Mouse (Mus musculus): ENCODE measurements around the gene Fscn2. TPM values are rescaled to one million over a fixed set of nuclear protein-coding genes. Genes with fewer than 3 reads are reported as not detected.
A peak's percentile ranks its signal among the peaks of the same experiment; 100 is the strongest.

The Fscn2 gene
- total and polyA plus RNA-seq, 3 experiments = 0.21 TPM; not detected in 2

DNA sequence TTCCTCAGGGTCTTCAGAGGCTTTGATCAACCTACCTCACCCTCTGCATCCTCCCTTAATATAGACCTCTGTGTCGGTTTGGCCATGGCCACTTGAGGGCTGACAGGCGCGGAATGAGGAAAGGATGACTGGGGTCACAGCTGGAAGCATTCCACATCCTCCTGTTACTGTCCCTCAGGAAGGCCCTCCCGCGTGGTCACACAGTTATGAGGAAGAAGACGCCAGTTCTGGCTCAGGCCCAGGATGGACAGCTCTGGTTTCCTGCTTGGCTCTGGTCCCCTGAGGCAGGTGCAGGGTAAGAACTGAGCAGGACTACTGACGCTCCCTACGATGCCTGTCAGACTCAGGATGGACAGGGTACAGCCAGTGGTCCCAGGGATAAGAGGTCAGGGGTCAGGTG is 1.3 kb upstream of the Fscn2 start:
- DNase-seq = peak; percentile 58 to 70
- Histone ChIP-seq H3K36me3 (ENCODE audit: control insufficient read depth, insufficient read depth, low read length) (no peaks in the 10 kb centered on the region), H3K79me2 (replicated peaks; ENCODE audit: control insufficient read depth, insufficient read depth, low read length) (no peaks in the 10 kb centered on the region), H3K9ac (ENCODE audit: low read depth, low read length) (no peak overlapping the region), H3K4me1 (ENCODE audit: control insufficient read depth, insufficient read depth, low read length) (peaks cover 4% of the 10 kb centered on the region), H3K4me3 (no peak overlapping the region), H3K27me3 (ENCODE audit: control insufficient read depth, insufficient read depth, low read length) (no peaks in the 10 kb centered on the region), H3K27ac (no peak overlapping the region; the same call in 1 of the 2 replicates)
- TF ChIP-seq CTCF (IDR thresholded peaks at IDR 0.05) (no peak), POLR2A (IDR thresholded peaks at IDR 0.05; ENCODE audit: insufficient read depth, low read depth, low read length) (no peak), EP300 (IDR thresholded peaks at IDR 0.05; ENCODE audit: insufficient read depth, low read depth, low read length) (no peak)
- 11% methylated on average over 8 of the region's 8 CpGs for WGBS
- intact Hi-C loops (cut with DNase I) = no loop called here

DNA sequence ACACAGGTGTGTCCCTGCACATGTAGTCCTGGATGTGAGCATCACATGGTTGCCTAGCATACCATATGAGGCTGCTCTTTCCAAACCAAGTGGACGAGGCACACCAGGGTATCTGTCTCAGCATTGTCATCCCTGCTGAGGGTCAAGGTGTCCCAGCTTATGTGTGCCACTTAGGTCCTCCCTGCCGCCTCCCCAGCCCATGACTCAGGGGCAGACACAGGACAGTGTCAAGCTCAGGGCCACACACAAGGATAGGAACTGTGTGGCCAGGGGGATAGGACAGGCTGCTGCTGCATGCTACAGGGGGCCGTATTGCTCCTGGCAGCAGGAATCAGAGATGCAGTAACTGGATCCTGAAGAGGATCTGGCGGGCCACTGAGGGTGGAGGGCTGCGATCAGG is 579 bp upstream of the Fscn2 start:
- no peak for TF ChIP-seq POLR2A (IDR thresholded peaks at IDR 0.05; ENCODE audit: insufficient read depth, low read depth, low read length)
- no peak for TF ChIP-seq EP300 (IDR thresholded peaks at IDR 0.05; ENCODE audit: insufficient read depth, low read depth, low read length)
- no peak for TF ChIP-seq CTCF (IDR thresholded peaks at IDR 0.05)
- Histone ChIP-seq H3K27me3 (ENCODE audit: control insufficient read depth, insufficient read depth, low read length) (no peaks in the 10 kb centered on the region), H3K4me1 (ENCODE audit: control insufficient read depth, insufficient read depth, low read length) (peaks cover 4% of the 10 kb centered on the region), H3K4me3 (no peak overlapping the region), H3K9ac (ENCODE audit: low read depth, low read length) (no peak overlapping the region), H3K79me2 (replicated peaks; ENCODE audit: control insufficient read depth, insufficient read depth, low read length) (no peaks in the 10 kb centered on the region), H3K27ac (no peak overlapping the region), H3K36me3 (ENCODE audit: control insufficient read depth, insufficient read depth, low read length) (no peaks in the 10 kb centered on the region)
- intact Hi-C loops (cut with DNase I) = no loop called here
- no peak for DNase-seq
- WGBS = 93% methylated on average over 5 of the region's 5 CpGs

DNA sequence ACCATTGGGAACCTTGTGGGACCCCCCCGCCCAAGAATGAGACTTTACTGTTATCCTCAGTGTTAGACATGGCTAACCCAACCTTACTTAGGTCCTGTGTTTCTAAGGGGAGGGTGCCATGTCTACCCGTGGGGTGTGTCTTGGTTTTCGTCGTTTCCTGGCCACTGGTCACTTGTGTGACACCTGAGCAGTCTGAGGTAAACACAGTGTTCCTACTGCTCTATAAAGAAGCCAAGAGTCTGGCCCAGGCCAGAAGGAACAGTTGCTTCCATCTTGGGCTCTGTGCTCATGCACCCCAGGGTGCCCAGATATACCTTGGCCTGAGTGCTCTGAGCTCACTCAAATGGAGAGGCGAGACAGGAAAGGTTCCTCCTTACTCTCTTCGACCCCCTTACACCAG is 1.6 kb downstream of the Fscn2 start:
- intact Hi-C loops (cut with DNase I) = no loop called here
- no peak overlapping the region for H3K9ac ChIP-seq (ENCODE audit: low read depth, low read length)

DNA sequence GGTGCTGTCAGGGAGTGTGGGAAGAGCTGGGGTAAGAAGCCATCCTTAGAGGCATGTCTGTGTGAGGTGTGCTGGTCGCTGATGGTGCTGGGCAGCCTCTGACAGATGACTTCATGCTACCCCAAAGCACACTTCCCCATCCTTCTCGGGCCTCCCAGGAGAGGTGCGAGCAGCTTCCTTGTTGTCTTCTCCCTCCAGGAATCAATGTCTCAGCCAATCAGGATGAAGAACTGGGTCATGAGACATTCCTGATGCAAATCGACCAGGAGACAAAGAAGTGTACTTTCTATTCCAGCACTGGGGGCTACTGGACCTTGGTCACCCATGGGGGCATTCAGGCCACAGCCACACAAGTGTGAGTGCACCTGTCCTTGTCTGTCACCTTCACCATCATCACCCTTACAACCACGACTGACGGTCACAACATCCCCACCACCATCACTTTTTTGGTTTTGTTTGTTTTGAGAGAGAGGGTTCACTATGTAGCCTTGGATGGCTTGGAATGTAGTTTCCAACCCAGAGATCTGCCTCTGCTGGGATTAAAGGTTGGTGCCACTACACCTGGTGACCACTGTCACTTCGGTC is 5.2 kb downstream of the Fscn2 start:
- no peaks in the 10 kb centered on the region for H3K36me3 ChIP-seq (ENCODE audit: control insufficient read depth, insufficient read depth, low read length)
- H3K4me3 ChIP-seq = no peak overlapping the region
- no peak overlapping the region for H3K27ac ChIP-seq
- H3K27me3 ChIP-seq (ENCODE audit: control insufficient read depth, insufficient read depth, low read length) = no peaks in the 10 kb centered on the region
- 42% methylated on average over 7 of the region's 7 CpGs for WGBS
- no peak for DNase-seq
- no peak for TF ChIP-seq CTCF (IDR thresholded peaks at IDR 0.05)
- TF ChIP-seq POLR2A (IDR thresholded peaks at IDR 0.05; ENCODE audit: insufficient read depth, low read depth, low read length) = no peak
- TF ChIP-seq EP300 (IDR thresholded peaks at IDR 0.05; ENCODE audit: insufficient read depth, low read depth, low read length) = no peak
- no peaks in the 10 kb centered on the region for H3K4me1 ChIP-seq (ENCODE audit: control insufficient read depth, insufficient read depth, low read length)
- no peak overlapping the region for H3K9ac ChIP-seq (ENCODE audit: low read depth, low read length)
- intact Hi-C loops (cut with DNase I) = no loop called here
- H3K79me2 ChIP-seq (replicated peaks; ENCODE audit: control insufficient read depth, insufficient read depth, low read length) = no peaks in the 10 kb centered on the region

More for the DNA sequence above, 1.6 kb downstream of the Fscn2 start:
- H3K27ac ChIP-seq = no peak overlapping the region
- DNase-seq = no peak
- H3K36me3 ChIP-seq (ENCODE audit: control insufficient read depth, insufficient read depth, low read length) = no peaks in the 10 kb centered on the region
- H3K4me3 ChIP-seq = no peak overlapping the region
- WGBS = 82% methylated on average over 6 of the region's 6 CpGs
- H3K79me2 ChIP-seq (replicated peaks; ENCODE audit: control insufficient read depth, insufficient read depth, low read length) = no peaks in the 10 kb centered on the region
- no peaks in the 10 kb centered on the region for H3K27me3 ChIP-seq (ENCODE audit: control insufficient read depth, insufficient read depth, low read length)
- H3K4me1 ChIP-seq (ENCODE audit: control insufficient read depth, insufficient read depth, low read length) = peaks cover 4% of the 10 kb centered on the region
- no peak for TF ChIP-seq POLR2A (IDR thresholded peaks at IDR 0.05; ENCODE audit: insufficient read depth, low read depth, low read length)

DNA sequence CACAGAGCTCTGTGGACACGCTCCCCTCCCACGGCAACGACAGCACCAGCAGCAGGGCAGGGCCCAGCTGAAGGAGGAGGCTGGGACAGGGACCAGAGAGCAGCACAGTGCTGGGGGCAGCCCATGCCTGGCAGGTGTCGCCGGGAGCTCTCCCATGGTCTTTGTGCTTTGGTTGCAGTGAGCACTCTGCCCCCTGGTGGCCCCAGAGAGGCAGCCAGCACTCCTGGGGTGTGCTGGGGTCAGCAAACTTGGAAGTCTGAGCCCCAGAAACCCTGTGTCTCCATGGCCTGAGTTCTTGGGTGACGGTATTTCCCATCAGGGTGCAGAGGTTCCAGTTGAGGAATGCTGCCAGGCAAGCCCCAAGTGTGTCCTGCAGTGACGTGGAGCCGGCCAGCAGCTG is 8.3 kb downstream of the Fscn2 start:
- 45% methylated on average over 8 of the region's 8 CpGs for WGBS
- no peak overlapping the region for H3K9ac ChIP-seq (ENCODE audit: low read depth, low read length)
- peak; percentile 75 to 79 for DNase-seq
- H3K27me3 ChIP-seq (ENCODE audit: control insufficient read depth, insufficient read depth, low read length) = no peaks in the 10 kb centered on the region
- H3K79me2 ChIP-seq (replicated peaks; ENCODE audit: control insufficient read depth, insufficient read depth, low read length) = no peaks in the 10 kb centered on the region
- no peaks in the 10 kb centered on the region for H3K36me3 ChIP-seq (ENCODE audit: control insufficient read depth, insufficient read depth, low read length)
- H3K4me3 ChIP-seq = no peak overlapping the region
- no peak overlapping the region for H3K27ac ChIP-seq
- intact Hi-C loops (cut with DNase I) = loop anchor here (2.0 kb wide), 1 partner anchor 15 kb away; no protein-coding TSS in a partner anchor
- TF ChIP-seq POLR2A (IDR thresholded peaks at IDR 0.05; ENCODE audit: insufficient read depth, low read depth, low read length) (no peak), EP300 (IDR thresholded peaks at IDR 0.05; ENCODE audit: insufficient read depth, low read depth, low read length) (no peak), CTCF (IDR thresholded peaks at IDR 0.05) (peak; percentile 91)
- H3K4me1 ChIP-seq (ENCODE audit: control insufficient read depth, insufficient read depth, low read length) = peaks cover 3% of the 10 kb centered on the region; the same call in 1 of the 2 replicates

DNA sequence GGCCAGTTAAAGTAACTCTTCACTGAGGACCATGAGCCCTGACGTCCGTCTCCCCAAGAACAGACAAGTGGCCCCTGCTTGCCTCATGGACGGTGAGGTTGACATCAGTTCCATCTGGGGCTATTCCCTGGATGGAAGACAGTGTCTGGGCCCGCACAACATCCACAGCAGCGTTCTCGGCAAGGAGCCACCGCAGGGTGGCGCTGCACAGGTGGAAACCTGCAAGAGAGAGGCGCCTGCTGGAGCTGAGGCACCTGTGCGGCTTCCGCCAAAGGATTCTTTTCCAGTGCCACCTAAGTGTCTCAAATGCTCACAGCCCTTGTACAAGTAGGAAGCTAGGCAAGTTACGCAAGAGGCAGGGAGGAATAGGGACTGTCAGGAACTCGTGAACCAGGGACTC is 11.7 kb downstream of the Fscn2 start:
- Histone ChIP-seq H3K79me2 (replicated peaks; ENCODE audit: control insufficient read depth, insufficient read depth, low read length) (no peaks in the 10 kb centered on the region), H3K36me3 (ENCODE audit: control insufficient read depth, insufficient read depth, low read length) (no peaks in the 10 kb centered on the region), H3K4me1 (ENCODE audit: control insufficient read depth, insufficient read depth, low read length) (peaks cover 10% of the 10 kb centered on the region), H3K27ac (no peak overlapping the region), H3K4me3 (no peak overlapping the region), H3K9ac (ENCODE audit: low read depth, low read length) (no peak overlapping the region), H3K27me3 (ENCODE audit: control insufficient read depth, insufficient read depth, low read length) (no peaks in the 10 kb centered on the region)
- 78% methylated on average over 13 of the region's 13 CpGs for WGBS
- TF ChIP-seq EP300 (IDR thresholded peaks at IDR 0.05; ENCODE audit: insufficient read depth, low read depth, low read length) = no peak
- intact Hi-C loops (cut with DNase I) = no loop called here
- DNase-seq = no peak

Measured in heart, adult 2 months (tissue).